Mouse (Mus musculus) mouse trophoblast stem cell (cell line): ENCODE measurements around the gene Tle6.

Experiments used
- in situ Hi-C, 2 experiments: fragments of 300-500 bp; cut with MseI, MboI; formaldehyde crosslinking; loops; 2 replicates in 1 of 2; 3 replicates in 1 of 2; pipeline ENCODE4 v1.15.1; 2025

The Tle6 gene

GRCm38 (mm10) chr10:81565257-81566228, 35.3 kb downstream of the Tle6 start:
- in situ Hi-C loops: no loop called here

GRCm38 (mm10) chr10:81564734-81565133, 36.1 kb downstream of the Tle6 start:
- in situ Hi-C loops: loop anchor here in 1 of 2 experiments (5.0 kb wide), 1 partner anchor 38 kb away; the partner anchor contains the start of gene Tle6

DNA sequence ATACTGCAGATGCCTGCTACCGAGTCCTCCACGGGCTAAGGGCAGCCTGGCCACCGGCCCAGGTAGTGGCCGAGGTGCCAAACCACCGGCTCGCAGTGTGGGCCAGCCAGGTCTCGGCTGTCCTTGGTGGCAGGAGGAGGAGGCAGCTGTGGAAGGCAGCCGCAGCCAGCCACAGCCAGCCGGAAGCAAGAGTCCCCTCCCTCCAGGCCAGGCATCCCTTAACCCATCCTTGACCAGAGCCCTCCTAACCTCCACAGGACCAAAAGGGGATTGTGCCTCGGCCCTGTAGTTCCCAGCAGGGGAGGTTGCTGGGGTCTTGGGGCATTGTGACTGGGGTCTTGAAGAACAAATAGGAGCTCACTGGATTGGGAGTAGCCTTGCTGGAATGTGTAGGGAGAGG, 36.7 kb downstream of the Tle6 start:
- in situ Hi-C loops: loop anchor here in 1 of 2 experiments (5.0 kb wide), 1 partner anchor 38 kb away; the partner anchor contains the start of gene Tle6

DNA sequence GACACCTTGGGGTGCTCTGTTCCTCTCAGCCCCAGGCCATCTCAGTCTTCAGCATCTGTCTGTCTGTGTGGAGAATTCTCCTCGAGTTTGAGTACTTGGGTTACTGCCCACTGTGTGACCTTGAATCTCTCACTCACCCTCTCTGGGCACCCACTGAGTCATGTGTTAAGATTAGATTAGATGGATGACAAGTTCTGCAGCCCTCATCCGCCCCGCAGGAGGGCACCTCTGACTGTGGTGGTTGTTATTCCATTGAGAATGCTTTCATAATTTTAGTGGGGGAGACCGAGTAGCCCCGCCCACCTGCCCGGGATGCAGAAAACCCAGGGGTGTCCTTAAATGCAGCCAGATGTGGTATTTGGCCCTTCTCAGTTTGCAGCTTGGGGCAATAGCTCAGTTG, 37.4 kb downstream of the Tle6 start:
- in situ Hi-C loops: loop anchor here in 1 of 2 experiments (5.0 kb wide), 1 partner anchor 39 kb away; the partner anchor contains the start of gene Tle6

- in situ Hi-C loops: loop anchor here in 1 of 2 experiments (5.0 kb wide), 1 partner anchor 40 kb away; the partner anchor contains the start of gene Tle6
These were observed 38.5 kb downstream of the Tle6 start for GRCm38 (mm10) chr10:81562411-81562810.

DNA sequence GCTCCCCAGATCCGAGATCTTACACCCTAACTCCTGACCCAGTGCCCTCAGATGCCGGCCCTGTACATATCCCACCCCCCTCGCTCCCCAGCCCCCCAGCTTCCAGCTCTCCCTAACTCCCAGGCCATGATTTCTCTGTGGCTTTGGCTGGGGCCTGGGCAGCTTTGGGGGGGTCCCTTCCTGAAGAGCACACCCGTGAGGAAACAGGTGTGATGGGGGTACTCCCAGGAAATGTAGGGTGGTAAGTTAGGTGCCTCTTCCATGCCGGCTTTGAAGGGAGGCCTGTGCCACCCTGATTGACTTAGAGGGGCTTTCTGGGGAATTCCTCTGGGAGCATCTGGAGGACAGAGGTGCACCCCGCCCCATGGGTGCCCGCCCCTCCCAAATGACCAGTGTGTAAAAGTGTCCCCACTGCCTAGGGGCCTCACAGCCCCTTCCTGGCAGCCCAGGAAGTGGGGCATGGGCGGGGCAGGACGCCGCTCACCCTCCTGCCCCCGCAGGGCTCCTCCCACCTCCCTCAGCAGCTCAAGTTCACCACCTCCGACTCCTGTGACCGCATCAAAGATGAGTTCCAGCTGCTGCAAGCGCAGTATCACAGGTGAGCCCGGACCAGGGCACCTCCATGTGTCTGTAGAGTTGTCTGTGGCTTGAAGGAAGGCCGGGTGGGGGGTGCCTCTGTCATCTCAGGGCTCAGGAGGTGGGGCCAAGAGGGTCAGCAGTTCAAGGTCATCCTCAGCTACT, 40.0 kb downstream of the Tle6 start:
- in situ Hi-C loops: loop anchor here in 1 of 2 experiments (5.0 kb wide), 1 partner anchor 41 kb away; the partner anchor contains the start of gene Tle6

DNA sequence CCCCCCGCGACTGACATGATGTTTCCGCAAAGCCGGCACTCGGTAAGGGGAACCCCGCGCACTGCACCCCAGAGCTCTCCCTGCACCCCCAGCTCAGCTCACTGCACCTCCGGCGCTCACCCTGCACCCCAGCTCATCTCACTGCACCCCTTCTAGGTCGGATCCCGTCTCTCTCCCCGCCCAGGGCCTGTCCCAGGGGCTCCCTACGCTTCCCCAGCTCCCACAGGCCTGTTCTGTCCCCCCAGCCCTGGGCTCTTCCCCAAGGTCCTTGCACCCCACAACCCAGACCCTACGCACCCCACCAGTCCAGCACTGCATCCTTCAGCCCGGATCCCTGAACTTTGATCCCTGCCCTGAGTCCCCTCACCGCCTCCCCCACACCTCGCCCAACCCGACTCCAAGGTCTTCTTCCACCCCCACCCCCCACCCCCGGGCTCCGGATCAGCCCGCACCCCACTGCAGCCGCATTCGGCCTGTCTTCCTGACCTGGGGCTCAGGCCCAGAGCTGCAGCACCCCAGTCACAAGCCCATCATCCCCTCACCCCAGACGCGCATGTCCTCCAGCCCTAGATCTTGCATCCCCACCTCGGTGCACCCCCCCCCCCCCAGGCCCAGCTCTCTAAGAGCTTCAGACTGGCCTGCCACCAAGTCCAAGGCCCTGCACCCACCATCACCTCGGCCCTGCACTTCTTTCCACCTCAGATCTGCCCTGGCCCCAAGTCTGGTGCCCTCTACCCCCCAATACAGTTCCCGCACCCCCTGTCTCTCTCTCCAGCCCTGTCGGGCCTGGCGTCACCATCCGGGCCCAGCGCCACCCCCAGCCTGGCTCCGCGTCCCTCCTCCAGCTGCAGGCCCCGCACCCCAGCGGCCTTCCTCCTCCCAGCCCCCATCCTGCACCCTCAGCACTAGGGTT, 41.0 kb downstream of the Tle6 start:
- in situ Hi-C loops: loop anchor here in 1 of 2 experiments (5.0 kb wide), 1 partner anchor 42 kb away; the partner anchor contains the start of gene Tle6

- in situ Hi-C loops: no loop called here
These were observed 41.7 kb downstream of the Tle6 start, which contains the start of gene Aes for GRCm38 (mm10) chr10:81559163-81559626. Aes (plus strand) TSS chr10:81559488.

- in situ Hi-C loops: no loop called here
These were observed 43.4 kb downstream of the Tle6 start for GRCm38 (mm10) chr10:81557491-81557890.

GRCm38 (mm10) chr10:81556282-81556681, 44.6 kb downstream of the Tle6 start:
- in situ Hi-C loops: no loop called here

DNA sequence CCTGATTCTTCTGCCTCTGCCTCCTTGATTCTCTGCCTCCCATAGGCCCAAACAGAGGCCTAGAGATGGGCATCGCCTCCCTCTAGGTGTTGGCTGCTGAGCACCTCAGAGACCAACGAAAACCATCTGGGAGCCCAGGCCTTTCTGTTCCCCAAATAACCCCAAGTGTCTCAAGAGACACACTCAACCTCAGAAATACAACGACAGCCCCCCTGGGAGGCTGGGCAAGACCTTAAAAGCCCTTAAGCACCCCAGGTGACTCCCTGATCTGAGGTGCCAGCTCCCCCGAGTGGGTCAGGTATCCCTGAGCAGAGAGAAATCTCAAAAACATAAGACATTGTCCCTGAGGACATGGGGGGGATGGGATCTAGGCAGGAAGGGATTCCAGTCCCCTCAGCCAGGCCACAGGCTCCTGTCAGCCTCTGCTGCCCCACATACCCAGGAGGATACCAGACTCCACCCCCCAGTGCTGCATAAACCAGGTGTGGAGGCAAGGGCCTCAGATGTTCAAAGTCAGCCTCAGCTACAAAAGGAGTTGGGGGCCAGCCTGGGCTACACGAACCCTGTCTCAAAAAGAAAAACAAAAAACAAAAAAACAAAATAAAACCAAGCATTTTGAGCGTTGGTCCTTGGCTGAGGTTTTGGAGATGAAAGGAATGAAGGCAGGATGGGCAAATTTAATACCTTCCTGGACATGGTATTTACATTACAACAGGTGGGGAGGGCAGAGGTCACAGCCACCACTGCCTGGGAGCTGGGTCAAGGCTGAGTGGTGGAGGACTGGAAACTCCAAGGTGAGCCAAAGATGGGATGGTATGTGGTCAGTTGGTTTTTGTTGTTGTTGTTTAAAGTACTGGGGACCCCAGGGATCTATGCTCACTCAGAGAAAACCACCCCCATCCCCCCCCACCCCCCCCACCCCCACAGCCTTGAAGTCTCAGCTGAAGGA, 46.8 kb downstream of the Tle6 start:
- in situ Hi-C loops: loop anchor here in 1 of 2 experiments (5.0 kb wide), 1 partner anchor 48 kb away; the partner anchor contains the start of gene Tle6

- in situ Hi-C loops: loop anchor here in 1 of 2 experiments (5.0 kb wide), 1 partner anchor 49 kb away; the partner anchor contains the start of gene Tle6
These were observed 47.6 kb downstream of the Tle6 start for GRCm38 (mm10) chr10:81553232-81553631.

GRCm38 (mm10) chr10:81551597-81552102, 49.2 kb downstream of the Tle6 start:
- in situ Hi-C loops: loop anchor here in 1 of 2 experiments (5.0 kb wide), 1 partner anchor 51 kb away; the partner anchor contains the start of gene Tle6

DNA sequence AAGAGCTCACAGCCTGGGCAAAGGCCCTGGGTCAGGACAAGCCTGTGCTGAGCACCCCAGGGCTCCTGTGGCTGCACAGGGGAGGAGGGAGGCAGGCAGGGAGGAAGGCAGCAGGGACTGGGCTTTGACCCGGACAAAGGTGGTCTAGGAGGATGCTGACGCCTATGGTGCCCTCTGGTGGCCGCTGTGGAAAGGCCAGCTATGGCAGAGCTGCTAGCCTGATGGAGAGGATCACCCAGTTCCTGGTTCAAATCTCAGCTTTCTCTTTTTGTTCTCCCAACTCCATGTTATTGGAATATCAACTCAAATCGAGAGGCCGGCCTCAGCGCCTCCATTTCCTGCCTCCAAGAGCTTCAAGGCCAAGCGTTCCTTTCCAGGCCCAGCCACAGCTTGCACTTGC, 50.6 kb downstream of the Tle6 start:
- in situ Hi-C loops: loop anchor here in 1 of 2 experiments (5.0 kb wide), 1 partner anchor 52 kb away; the partner anchor contains the start of gene Tle6

DNA sequence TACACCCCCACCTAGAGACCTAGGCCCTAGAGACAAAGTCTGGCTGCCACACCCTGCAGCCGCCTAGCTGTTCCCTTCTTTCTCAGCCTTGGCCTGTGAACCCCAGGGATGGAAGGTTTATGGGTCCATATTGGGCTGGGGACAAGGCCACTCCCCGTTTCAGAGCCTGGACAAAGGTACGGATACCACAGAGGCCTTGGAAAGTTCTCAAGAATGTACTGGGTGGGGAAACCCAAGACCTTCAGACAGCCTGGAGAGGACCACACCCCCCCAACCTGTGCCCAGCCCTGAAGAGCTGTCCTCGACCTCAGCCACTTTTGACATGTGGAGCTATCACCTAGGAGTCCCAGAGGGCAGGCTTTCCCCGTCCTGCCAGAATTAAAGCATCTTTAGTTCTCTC, 51.9 kb downstream of the Tle6 start:
- in situ Hi-C loops: no loop called here

DNA sequence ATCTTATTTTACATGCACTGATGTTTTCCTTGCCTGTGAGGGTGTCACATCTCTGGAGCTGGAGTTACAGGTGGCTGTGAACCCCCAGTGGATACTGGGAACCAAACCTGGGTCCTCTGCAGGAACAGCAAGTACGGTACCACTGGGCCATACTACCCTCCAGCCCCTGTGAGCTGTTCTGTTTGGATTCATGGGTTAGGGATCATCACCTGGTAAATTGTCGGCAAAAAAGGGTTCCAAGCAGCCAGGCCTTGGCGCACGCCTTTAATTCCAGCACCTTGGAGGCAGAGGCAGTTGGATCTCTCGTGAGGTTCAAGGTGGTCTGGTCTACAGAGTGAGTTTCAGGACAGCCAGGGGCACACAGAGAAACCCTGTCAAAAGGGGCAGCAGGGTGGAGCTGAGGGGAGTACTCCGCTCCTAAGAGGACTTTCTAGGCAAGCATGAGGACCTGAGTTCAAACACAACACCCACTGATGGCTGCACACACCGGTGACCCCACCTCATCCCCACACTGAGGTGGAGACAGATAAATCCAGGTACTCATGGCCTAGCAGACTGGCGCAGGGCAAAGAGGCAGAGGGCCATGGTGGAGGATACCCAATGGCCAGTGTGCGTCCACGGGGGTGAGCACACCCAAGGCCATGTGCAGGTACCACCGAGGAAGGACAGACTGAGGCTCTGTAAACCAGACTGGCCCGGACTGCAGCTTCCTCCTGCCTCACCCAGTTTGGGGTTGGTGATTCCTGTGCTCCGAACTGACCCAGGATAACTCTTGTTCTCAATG, 53.9 kb downstream of the Tle6 start:
- in situ Hi-C loops: no loop called here

GRCm38 (mm10) chr10:81546332-81546731, 54.5 kb downstream of the Tle6 start:
- in situ Hi-C loops: no loop called here

DNA sequence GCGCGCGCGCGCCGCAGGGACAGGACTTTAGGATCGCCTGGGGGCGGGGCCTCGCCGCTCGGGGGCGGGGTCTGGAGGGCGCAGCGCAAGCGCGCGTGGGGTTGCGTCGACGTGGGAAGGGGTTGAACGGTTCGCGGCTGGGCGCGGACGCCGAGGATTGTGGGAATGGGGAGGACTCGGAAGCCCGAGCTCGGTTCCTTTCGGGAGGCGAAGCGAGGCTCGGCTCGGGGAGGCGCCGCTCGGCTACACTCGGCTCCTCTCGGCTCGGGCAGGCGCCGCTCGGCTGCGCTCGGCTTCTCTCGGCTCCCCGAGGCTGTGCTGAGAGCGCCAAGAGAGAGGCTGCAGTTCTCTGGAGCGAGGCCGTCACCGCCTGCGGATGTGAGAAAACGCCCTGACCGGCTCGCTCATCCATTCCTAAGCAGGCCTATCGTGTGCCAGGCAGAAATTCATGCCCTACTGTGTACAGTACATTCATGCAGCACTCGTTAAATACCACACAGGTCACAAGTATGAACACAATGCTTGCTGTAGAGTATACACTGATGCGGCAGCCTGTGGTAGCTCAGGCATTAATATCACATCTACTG, 55.6 kb downstream of the Tle6 start, which contains the start of gene Gna11:
Gene Gna11 (minus strand): TSS at position 30 of the 587 bp plus-strand sequence.
- in situ Hi-C loops: no loop called here
